Mouse (Mus musculus) hindbrain, embryonic 16.5 days (tissue): Measurements from ENCODE around the gene 4930402H24Rik. TPM values are rescaled to one million over a fixed set of nuclear protein-coding genes. Genes with fewer than 3 reads are reported as not detected.

Source experiments
- ATAC-seq: fragments of 200-750 bp; cut with Nextera tagmentation; 2 replicates; pipeline ENCODE4 v1.8.0; 2017; ENCODE audit warnings: moderate TSS enrichment, moderate library complexity
- H3K27ac ChIP-seq: fragments of 300-500 bp; sonication (generic); 2 replicates; pipeline ENCODE4 v1.5.1; 2014; ENCODE audit warnings: low read depth, mild to moderate bottlenecking, control low read depth, low read length, moderate library complexity
- H3K27me3 ChIP-seq: fragments of 300-500 bp; sonication (generic); replicated peaks from 2 replicates; pipeline ENCODE4 v1.6.1; 2014; ENCODE audit warnings: low read length; ENCODE audit not compliant: control insufficient read depth, insufficient read depth
- H3K36me3 ChIP-seq: fragments of 300-500 bp; sonication (generic); 2 replicates; pipeline ENCODE4 v1.6.1; 2014; ENCODE audit warnings: mild to moderate bottlenecking, low read length, moderate library complexity, mixed read lengths; ENCODE audit not compliant: control insufficient read depth, insufficient read depth
- H3K4me1 ChIP-seq: fragments of 300-500 bp; sonication (generic); 2 replicates; pipeline ENCODE4 v1.6.1; 2014; ENCODE audit warnings: low read depth, low read length; ENCODE audit not compliant: control insufficient read depth, insufficient read depth
- H3K4me2 ChIP-seq: fragments of 300-500 bp; sonication (generic); 2 replicates; pipeline ENCODE4 v1.6.1; 2014; ENCODE audit warnings: mild to moderate bottlenecking, low read length, control low read depth, moderate library complexity
- H3K4me3 ChIP-seq: fragments of 300-500 bp; sonication (generic); 2 replicates; pipeline ENCODE4 v1.5.1; 2014; ENCODE audit warnings: mild to moderate bottlenecking, low read length, control low read depth, moderate library complexity
- H3K9ac ChIP-seq: fragments of 300-500 bp; sonication (generic); 2 replicates; pipeline ENCODE4 v1.6.1; 2014; ENCODE audit warnings: low read depth, mild to moderate bottlenecking, control low read depth, low read length, moderate library complexity
- H3K9me3 ChIP-seq: fragments of 300-500 bp; sonication (generic); 2 replicates; pipeline ENCODE4 v1.6.1; 2014; ENCODE audit warnings: mild to moderate bottlenecking, low read length, moderate library complexity; ENCODE audit not compliant: control insufficient read depth
- WGBS: fragments of 180-500 bp; shearing (Covaris S2); extraction: QIAGEN DNeasy Blood & Tissue Kit; methylation state at CpG from one replicate; pipeline ENCODE4 v1.1.7; 2014; 5-methylcytosine and 5-hydroxymethylcytosine counted together
- polyA plus RNA-seq: library from polyadenylated mRNA; unstranded; fragments of >200 nt; fragmentation: Nextera tagmentation; extraction: Ambion mirVana; gene quantifications from 2 replicates; pipeline ENCODE4 v1.2.1, GENCODE M21; 2015

Gene 4930402H24Rik
- polyA plus RNA-seq, 1 experiment from 2014 or later = 78.7 TPM

DNA sequence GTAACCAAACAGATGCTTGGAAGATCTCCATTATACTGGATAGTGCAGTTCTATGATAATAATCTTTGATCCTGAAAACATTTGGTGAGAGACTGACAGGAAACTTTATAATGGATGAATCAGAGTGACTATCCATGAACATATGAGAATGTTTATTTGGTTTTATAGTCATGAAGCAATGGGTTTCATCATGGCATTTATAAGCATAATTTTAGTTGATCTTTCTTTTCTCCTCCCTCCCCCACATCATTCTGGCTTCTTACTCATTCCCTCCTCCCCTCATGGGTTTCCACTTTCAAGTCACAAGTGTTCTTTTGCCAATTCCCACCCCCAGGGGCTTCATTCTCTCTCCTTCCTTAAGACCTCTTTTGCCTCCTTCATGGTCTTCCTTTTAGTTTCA, 19.2 kb downstream of the 4930402H24Rik start:
- Histone ChIP-seq H3K27ac (no peak overlapping the region), H3K36me3 (peaks cover 5% of the 10 kb centered on the region; the same call in 1 of the 2 replicates), H3K4me2 (no peak overlapping the region), H3K4me1 (no peaks in the 10 kb centered on the region), H3K4me3 (no peak overlapping the region), H3K9me3 (no peaks in the 10 kb centered on the region), H3K9ac (no peak overlapping the region), H3K27me3 (no peaks in the 10 kb centered on the region)
- no peak for ATAC-seq

GRCm38 (mm10) chr2:130877376-130877775, 28.8 kb downstream of the 4930402H24Rik start:
- Histone ChIP-seq H3K4me1 (no peaks in the 10 kb centered on the region), H3K36me3 (no peaks in the 10 kb centered on the region), H3K4me2 (no peak overlapping the region), H3K27me3 (no peaks in the 10 kb centered on the region), H3K9ac (no peak overlapping the region), H3K27ac (no peak overlapping the region), H3K9me3 (no peaks in the 10 kb centered on the region), H3K4me3 (no peak overlapping the region)
- no peak for ATAC-seq
- WGBS = 39% methylated on average over 3 of the region's 3 CpGs

- Histone ChIP-seq H3K4me1 (no peaks in the 10 kb centered on the region), H3K36me3 (no peaks in the 10 kb centered on the region), H3K27ac (no peak overlapping the region), H3K9ac (no peak overlapping the region), H3K4me2 (no peak overlapping the region), H3K4me3 (no peak overlapping the region), H3K27me3 (no peaks in the 10 kb centered on the region), H3K9me3 (no peaks in the 10 kb centered on the region)
- ATAC-seq = no peak
- WGBS = 88% methylated on average over 5 of the region's 5 CpGs
These were observed 35.3 kb downstream of the 4930402H24Rik start for GRCm38 (mm10) chr2:130870916-130871315.

- Histone ChIP-seq H3K27me3 (no peaks in the 10 kb centered on the region), H3K36me3 (no peaks in the 10 kb centered on the region), H3K4me2 (no peak overlapping the region), H3K9ac (no peak overlapping the region), H3K4me1 (no peaks in the 10 kb centered on the region), H3K9me3 (no peaks in the 10 kb centered on the region), H3K27ac (no peak overlapping the region), H3K4me3 (no peak overlapping the region)
- no peak for ATAC-seq
- 90% methylated on average over 3 of the region's 3 CpGs for WGBS
These were observed 44.1 kb downstream of the 4930402H24Rik start for GRCm38 (mm10) chr2:130862091-130862490.

DNA sequence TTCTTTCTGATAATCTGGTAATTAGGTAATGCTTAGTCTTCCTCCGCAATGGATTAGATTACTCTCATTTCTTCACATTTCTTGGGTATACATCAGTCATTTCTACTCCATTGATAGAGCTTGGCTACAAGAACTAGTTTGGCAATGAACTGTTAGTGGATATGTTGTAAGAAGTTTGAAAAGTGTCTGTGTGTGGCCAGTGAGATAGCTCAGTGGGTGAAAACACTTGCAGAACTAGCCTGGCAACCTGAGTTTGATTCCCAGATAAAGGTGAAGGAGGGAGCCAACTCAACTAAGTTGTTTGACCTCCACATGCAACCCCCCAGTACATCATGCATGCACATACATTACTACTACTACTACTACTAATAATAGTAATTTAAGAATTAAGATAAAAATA, 53.2 kb downstream of the 4930402H24Rik start:
- Histone ChIP-seq H3K9me3 (no peaks in the 10 kb centered on the region), H3K4me2 (no peak overlapping the region), H3K27ac (no peak overlapping the region), H3K9ac (no peak overlapping the region), H3K27me3 (no peaks in the 10 kb centered on the region), H3K4me1 (no peaks in the 10 kb centered on the region), H3K36me3 (no peaks in the 10 kb centered on the region), H3K4me3 (no peak overlapping the region)
- ATAC-seq = no peak
- WGBS = 100% methylated on average over 1 of the region's 1 CpGs

GRCm38 (mm10) chr2:130851363-130852246, 54.6 kb downstream of the 4930402H24Rik start:
- ATAC-seq = no peak
- H3K27ac ChIP-seq = no peak overlapping the region
- H3K9me3 ChIP-seq = no peaks in the 10 kb centered on the region
- WGBS = 90% methylated on average over 9 of the region's 9 CpGs
- no peaks in the 10 kb centered on the region for H3K27me3 ChIP-seq
- H3K4me2 ChIP-seq = no peak overlapping the region
- H3K4me3 ChIP-seq = no peak overlapping the region
- H3K4me1 ChIP-seq = no peaks in the 10 kb centered on the region
- no peak overlapping the region for H3K9ac ChIP-seq
- H3K36me3 ChIP-seq = no peaks in the 10 kb centered on the region

- no peaks in the 10 kb centered on the region for H3K4me1 ChIP-seq
- H3K4me2 ChIP-seq = no peak overlapping the region
- WGBS = 77% methylated on average over 4 of the region's 4 CpGs
- no peaks in the 10 kb centered on the region for H3K27me3 ChIP-seq
- no peak overlapping the region for H3K27ac ChIP-seq
- no peaks in the 10 kb centered on the region for H3K9me3 ChIP-seq
- H3K36me3 ChIP-seq = no peaks in the 10 kb centered on the region
- ATAC-seq = no peak
- no peak overlapping the region for H3K4me3 ChIP-seq
- no peak overlapping the region for H3K9ac ChIP-seq
These were observed 56.5 kb downstream of the 4930402H24Rik start for GRCm38 (mm10) chr2:130849688-130850087.

- Histone ChIP-seq H3K27me3 (no peaks in the 10 kb centered on the region), H3K4me3 (no peak overlapping the region), H3K4me2 (no peak overlapping the region), H3K9ac (no peak overlapping the region), H3K9me3 (no peaks in the 10 kb centered on the region), H3K4me1 (no peaks in the 10 kb centered on the region), H3K27ac (no peak overlapping the region), H3K36me3 (no peaks in the 10 kb centered on the region)
- no peak for ATAC-seq
- 81% methylated on average over 4 of the region's 4 CpGs for WGBS
These were observed 57.9 kb downstream of the 4930402H24Rik start for GRCm38 (mm10) chr2:130848313-130848712.

- Histone ChIP-seq H3K9me3 (no peaks in the 10 kb centered on the region), H3K4me2 (no peak overlapping the region), H3K4me3 (no peak overlapping the region), H3K27ac (no peak overlapping the region), H3K36me3 (no peaks in the 10 kb centered on the region), H3K9ac (no peak overlapping the region), H3K4me1 (peaks cover 4% of the 10 kb centered on the region), H3K27me3 (no peaks in the 10 kb centered on the region)
- 73% methylated on average over 2 of the region's 2 CpGs for WGBS
- ATAC-seq = no peak
These were observed 62.6 kb downstream of the 4930402H24Rik start for GRCm38 (mm10) chr2:130843623-130844022.
